Mouse (Mus musculus) midbrain, embryonic 12.5 days (tissue): ENCODE data around the gene Tspan7. TPM values are rescaled to one million over a fixed set of nuclear protein-coding genes. Genes with fewer than 3 reads are reported as not detected.

Source experiments
- ATAC-seq: fragments of 200-750 bp; cut with Nextera tagmentation; 2 replicates; pipeline ENCODE4 v1.8.0; 2017; ENCODE audit warnings: low read depth, moderate TSS enrichment, moderate library complexity; ENCODE audit not compliant: low FRiP score
- H3K27ac ChIP-seq: fragments of 300-500 bp; sonication (generic); replicated peaks from 2 replicates; pipeline ENCODE4 v1.5.1; 2016; ENCODE audit warnings: mild to moderate bottlenecking
- H3K27me3 ChIP-seq: fragments of 300-500 bp; sonication (generic); 2 replicates; pipeline ENCODE4 v1.6.1; 2016; ENCODE audit warnings: mild to moderate bottlenecking
- H3K36me3 ChIP-seq: fragments of 300-500 bp; sonication (generic); 2 replicates; pipeline ENCODE4 v1.6.1; 2016
- H3K4me1 ChIP-seq: fragments of 300-500 bp; sonication (generic); 2 replicates; pipeline ENCODE4 v1.6.1; 2016
- H3K4me2 ChIP-seq: fragments of 300-500 bp; sonication (generic); replicated peaks from 2 replicates; pipeline ENCODE4 v1.6.1; 2016; ENCODE audit warnings: mild to moderate bottlenecking, moderate library complexity
- H3K4me3 ChIP-seq: fragments of 300-500 bp; sonication (generic); 2 replicates; pipeline ENCODE4 v1.5.1; 2016; ENCODE audit warnings: mild to moderate bottlenecking
- H3K9ac ChIP-seq: fragments of 300-500 bp; sonication (generic); replicated peaks from 2 replicates; pipeline ENCODE4 v1.6.1; 2016; ENCODE audit warnings: mild to moderate bottlenecking, moderate library complexity
- H3K9me3 ChIP-seq: fragments of 300-500 bp; sonication (generic); 2 replicates; pipeline ENCODE4 v1.6.1; 2016; ENCODE audit warnings: mild to moderate bottlenecking
- WGBS: fragments of 180-500 bp; shearing (Covaris S2); methylation state at CpG from one replicate; pipeline ENCODE4 v1.1.7; 2016; 5-methylcytosine and 5-hydroxymethylcytosine counted together
- polyA plus RNA-seq: library from polyadenylated mRNA; unstranded; fragments of >200 nt; fragmentation: Nextera tagmentation; extraction: Ambion mirVana; gene quantifications from 2 replicates; pipeline ENCODE4 v1.2.1, GENCODE M21; 2016

Tspan7 gene
- polyA plus RNA-seq, 1 experiment from 2014 or later: 76.7 TPM

DNA sequence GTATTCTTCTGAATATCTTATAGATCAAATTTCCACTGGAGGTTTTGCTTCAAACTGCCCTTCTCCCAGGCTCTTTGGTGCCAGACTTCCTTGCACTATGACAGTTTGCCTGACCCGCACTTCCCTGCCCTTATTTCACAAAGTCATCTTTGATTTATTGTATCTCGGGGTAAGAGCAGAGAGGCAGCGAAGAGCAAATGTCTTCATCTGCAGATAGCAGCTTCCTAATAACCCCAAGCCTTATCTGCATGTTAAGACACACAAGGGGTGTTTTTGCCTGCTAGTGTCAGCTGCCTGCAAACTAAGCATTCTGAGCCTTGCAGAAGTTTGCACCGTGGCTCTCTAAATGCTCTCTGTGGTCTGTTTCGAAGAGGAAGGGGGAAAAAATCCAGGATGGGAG is 29.5 kb downstream of the Tspan7 start:
- H3K9me3 ChIP-seq: no peaks in the 10 kb centered on the region
- 60% methylated on average over 5 of the region's 5 CpGs for WGBS
- no peak for ATAC-seq
- no peaks in the 10 kb centered on the region for H3K36me3 ChIP-seq
- no peaks in the 10 kb centered on the region; the same call in 1 of the 2 replicates for H3K4me1 ChIP-seq
- H3K9ac ChIP-seq: no peak overlapping the region
- no peak overlapping the region for H3K27ac ChIP-seq
- H3K27me3 ChIP-seq: no peaks in the 10 kb centered on the region
- no peak overlapping the region for H3K4me3 ChIP-seq
- H3K4me2 ChIP-seq: no peak overlapping the region

DNA sequence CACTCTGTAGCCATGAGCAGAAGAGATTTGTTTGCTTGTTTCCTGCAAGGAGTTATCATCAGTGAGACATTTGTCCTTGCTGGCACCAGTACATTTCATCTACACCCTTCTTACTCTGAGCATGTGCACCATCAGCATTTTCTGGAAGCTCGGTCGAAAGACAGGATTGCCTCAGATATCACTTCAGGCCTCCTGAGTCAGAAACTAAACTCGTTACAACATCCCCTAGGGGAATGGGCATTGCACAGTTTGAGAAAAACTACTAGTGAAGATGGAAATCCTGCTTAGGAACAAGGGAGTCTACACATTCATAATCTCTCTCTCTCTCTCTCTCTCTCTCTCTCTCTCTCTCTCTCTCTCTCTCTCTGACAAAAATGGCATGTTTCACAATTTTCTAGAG is 30.0 kb downstream of the Tspan7 start:
- WGBS: 51% methylated on average over 3 of the region's 3 CpGs
- no peak overlapping the region for H3K27ac ChIP-seq
- H3K9me3 ChIP-seq: no peaks in the 10 kb centered on the region
- H3K4me3 ChIP-seq: no peak overlapping the region
- H3K36me3 ChIP-seq: no peaks in the 10 kb centered on the region
- no peak overlapping the region for H3K4me2 ChIP-seq
- H3K27me3 ChIP-seq: no peaks in the 10 kb centered on the region
- no peak for ATAC-seq
- H3K4me1 ChIP-seq: no peaks in the 10 kb centered on the region; the same call in 1 of the 2 replicates
- H3K9ac ChIP-seq: no peak overlapping the region

DNA sequence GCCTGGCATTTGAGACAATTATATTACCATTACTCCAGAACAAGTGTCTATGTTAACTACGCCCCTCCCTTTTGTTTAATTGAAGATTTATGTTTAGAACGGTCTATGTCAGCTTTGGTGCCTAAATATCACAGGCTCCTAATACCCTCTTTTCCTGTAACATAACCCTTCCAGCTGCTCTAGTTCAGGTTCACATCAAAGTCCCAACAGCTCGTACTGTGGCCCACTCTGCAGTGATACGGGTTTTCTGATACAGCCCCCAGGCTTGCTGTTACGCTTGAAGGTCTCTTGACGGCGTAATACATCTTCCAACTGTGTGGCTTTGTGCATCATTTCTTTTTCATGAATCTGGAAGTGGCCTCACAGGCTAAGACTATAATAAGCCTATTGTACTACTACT is 31.5 kb downstream of the Tspan7 start:
- Histone ChIP-seq H3K4me3 (no peak overlapping the region), H3K36me3 (no peaks in the 10 kb centered on the region), H3K9ac (no peak overlapping the region), H3K27ac (no peak overlapping the region), H3K4me2 (no peak overlapping the region), H3K9me3 (no peaks in the 10 kb centered on the region), H3K27me3 (no peaks in the 10 kb centered on the region), H3K4me1 (no peaks in the 10 kb centered on the region; the same call in 1 of the 2 replicates)
- no peak for ATAC-seq
- WGBS: 81% methylated on average over 7 of the region's 7 CpGs

DNA sequence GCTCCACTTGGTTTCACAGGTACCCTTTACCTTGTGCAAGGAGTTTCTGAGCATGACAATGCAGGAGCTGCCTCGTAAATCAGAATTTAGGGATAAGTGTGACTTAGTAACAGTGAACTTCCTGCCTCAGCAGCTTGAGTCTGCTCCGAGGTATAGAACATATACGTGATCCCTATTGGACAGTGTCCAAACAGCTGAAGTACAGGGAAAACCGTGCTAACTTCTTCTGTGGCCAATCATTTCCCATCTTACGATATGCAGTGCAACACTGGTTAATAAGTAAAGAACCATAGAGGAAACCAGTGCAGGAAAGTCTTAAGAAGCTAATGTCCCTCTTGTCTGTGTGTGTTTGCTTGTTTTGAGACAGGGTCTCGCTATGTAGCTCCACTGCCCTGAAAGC is 32.0 kb downstream of the Tspan7 start:
- no peak for ATAC-seq
- H3K4me1 ChIP-seq: no peaks in the 10 kb centered on the region; the same call in 1 of the 2 replicates
- no peaks in the 10 kb centered on the region for H3K36me3 ChIP-seq
- no peaks in the 10 kb centered on the region for H3K27me3 ChIP-seq
- H3K4me3 ChIP-seq: no peak overlapping the region
- no peaks in the 10 kb centered on the region for H3K9me3 ChIP-seq
- no peak overlapping the region for H3K27ac ChIP-seq
- no peak overlapping the region for H3K4me2 ChIP-seq
- WGBS: 82% methylated on average over 6 of the region's 6 CpGs
- H3K9ac ChIP-seq: no peak overlapping the region

DNA sequence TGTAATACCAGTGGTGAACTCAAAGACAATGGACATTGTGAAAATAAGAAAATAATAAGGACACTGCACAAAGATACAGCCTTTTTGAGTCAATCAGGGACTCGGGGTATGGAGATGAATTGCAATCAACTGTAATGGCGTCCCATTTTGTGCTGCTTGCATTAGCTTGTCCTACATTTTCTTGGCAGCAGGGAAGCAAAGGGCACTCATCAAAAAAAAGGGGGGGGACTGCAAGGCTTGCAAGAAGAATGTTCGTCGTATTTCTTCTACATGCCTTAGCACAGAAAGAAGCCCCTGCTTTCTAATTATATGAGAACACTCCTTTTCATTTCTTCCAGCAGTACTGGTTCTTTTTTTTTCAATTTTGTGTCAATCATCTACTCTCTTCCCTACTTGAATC is 32.8 kb downstream of the Tspan7 start:
- Histone ChIP-seq H3K36me3 (no peaks in the 10 kb centered on the region), H3K27me3 (no peaks in the 10 kb centered on the region), H3K4me1 (no peaks in the 10 kb centered on the region; the same call in 1 of the 2 replicates), H3K9ac (no peak overlapping the region), H3K27ac (no peak overlapping the region), H3K4me2 (no peak overlapping the region), H3K9me3 (no peaks in the 10 kb centered on the region), H3K4me3 (no peak overlapping the region)
- WGBS: 70% methylated on average over 4 of the region's 4 CpGs
- no peak for ATAC-seq

DNA sequence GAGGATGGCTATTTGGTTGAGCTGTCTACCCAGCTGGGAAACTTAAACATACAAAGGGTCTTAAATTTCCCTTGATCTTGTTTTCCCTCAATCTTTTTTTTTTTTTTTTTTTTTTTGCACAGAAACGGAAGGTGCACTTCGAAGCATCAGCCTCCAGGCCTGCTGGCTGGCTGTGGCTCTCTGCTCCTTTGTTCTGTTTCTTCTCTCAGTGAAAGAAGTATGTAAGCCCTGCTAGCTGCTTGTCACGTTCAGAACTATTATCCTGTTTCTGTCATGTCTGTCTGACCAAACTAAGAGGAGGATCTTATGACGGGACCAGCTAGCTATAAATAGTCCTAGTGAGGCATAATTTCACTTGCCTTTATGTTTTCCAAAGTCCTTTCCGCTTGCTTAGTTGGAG is 33.6 kb downstream of the Tspan7 start:
- Histone ChIP-seq H3K9me3 (no peaks in the 10 kb centered on the region), H3K27me3 (no peaks in the 10 kb centered on the region), H3K4me2 (no peak overlapping the region), H3K4me3 (no peak overlapping the region), H3K27ac (no peak overlapping the region), H3K9ac (no peak overlapping the region), H3K36me3 (no peaks in the 10 kb centered on the region), H3K4me1 (no peaks in the 10 kb centered on the region; the same call in 1 of the 2 replicates)
- no peak for ATAC-seq
- 48% methylated on average over 5 of the region's 5 CpGs for WGBS

DNA sequence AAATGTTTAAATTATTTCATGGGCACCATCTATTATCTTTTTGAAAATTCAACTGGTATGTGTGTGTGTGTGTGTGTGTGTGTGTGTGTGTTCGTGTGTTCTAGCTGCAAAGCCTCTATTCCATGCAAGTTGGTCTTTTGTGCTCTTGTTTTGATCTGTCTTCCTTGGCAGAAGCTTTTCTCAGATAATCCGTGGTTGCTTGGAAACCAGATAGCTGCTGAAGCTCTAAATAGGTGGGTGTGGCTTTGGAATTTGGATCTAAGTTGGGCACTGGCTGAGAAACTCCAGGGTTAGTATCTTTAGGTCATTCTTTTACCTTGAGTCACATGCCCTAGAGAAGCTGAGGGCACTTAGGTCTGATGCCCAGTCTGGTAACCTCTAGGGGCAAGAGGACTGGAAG is 50.5 kb downstream of the Tspan7 start:
- WGBS: 12% methylated on average over 2 of the region's 2 CpGs
- Histone ChIP-seq H3K4me2 (no peak overlapping the region), H3K9ac (no peak overlapping the region), H3K36me3 (no peaks in the 10 kb centered on the region), H3K4me3 (no peak overlapping the region), H3K27me3 (no peaks in the 10 kb centered on the region), H3K27ac (no peak overlapping the region), H3K9me3 (no peaks in the 10 kb centered on the region), H3K4me1 (peaks cover 5% of the 10 kb centered on the region; the same call in 1 of the 2 replicates)
- ATAC-seq: peak; percentile 52; the same call in 1 of the 2 replicates

DNA sequence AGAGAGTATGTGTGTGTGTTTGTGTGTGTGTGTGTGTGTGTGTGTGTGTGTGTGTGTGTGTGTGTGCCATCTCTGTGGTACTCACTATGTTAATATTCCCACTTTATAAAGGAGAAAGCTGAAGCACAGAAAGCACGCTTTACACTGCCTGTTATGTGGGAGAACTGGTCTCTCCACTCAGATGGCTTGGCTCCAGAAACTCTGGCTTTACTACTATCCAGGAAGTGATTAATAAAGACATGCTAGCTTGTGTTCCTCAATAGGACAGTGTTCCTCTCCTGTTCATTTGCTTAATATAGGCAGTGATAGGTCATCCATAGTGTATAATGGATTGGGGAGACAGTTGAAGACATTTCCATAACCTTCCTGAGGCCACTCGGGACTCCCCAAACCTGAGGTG is 54.1 kb downstream of the Tspan7 start:
- no peak overlapping the region for H3K9ac ChIP-seq
- no peak for ATAC-seq
- peaks cover 5% of the 10 kb centered on the region; the same call in 1 of the 2 replicates for H3K4me1 ChIP-seq
- 78% methylated on average over 2 of the region's 2 CpGs for WGBS
- H3K9me3 ChIP-seq: no peaks in the 10 kb centered on the region
- no peaks in the 10 kb centered on the region for H3K27me3 ChIP-seq
- H3K4me3 ChIP-seq: no peak overlapping the region
- no peaks in the 10 kb centered on the region for H3K36me3 ChIP-seq
- no peak overlapping the region for H3K4me2 ChIP-seq
- H3K27ac ChIP-seq: no peak overlapping the region

DNA sequence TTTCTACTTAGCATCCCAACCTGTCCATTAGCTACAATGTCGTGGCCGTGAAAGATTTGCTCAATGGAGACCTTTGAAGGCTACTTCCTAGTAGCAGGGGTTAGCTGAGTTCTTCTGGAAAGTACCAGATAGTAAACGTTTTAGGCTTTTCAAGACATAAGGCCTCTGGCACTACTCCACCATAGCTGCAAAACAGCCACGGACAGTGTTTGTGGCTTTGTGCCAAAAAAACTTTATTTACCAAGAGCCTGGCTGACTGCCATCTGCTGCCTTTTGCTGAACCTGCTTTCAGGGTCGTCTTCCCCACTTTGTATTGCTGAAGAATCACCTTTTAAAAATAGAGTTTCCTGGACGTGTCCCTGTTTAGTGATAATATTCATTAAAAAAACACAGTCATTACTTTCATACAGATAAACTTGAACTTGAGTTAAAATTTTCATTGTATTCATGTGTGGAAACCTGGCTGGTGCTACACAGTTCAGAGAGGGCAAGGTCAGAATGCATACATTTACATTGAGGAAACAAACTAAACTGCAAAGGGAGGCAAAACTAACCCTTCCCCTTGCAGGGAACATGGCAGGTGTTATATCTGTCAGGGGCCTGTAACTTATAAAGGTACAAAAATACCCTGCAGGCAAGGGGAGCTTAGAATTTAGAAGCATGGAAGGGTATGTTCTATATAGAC is 54.7 kb downstream of the Tspan7 start:
- Histone ChIP-seq H3K4me1 (peaks cover 5% of the 10 kb centered on the region; the same call in 1 of the 2 replicates), H3K4me2 (no peak overlapping the region), H3K27me3 (no peaks in the 10 kb centered on the region), H3K27ac (no peak overlapping the region), H3K9me3 (no peaks in the 10 kb centered on the region), H3K4me3 (no peak overlapping the region), H3K36me3 (no peaks in the 10 kb centered on the region), H3K9ac (no peak overlapping the region)
- WGBS: 64% methylated on average over 6 of the region's 6 CpGs
- no peak for ATAC-seq

DNA sequence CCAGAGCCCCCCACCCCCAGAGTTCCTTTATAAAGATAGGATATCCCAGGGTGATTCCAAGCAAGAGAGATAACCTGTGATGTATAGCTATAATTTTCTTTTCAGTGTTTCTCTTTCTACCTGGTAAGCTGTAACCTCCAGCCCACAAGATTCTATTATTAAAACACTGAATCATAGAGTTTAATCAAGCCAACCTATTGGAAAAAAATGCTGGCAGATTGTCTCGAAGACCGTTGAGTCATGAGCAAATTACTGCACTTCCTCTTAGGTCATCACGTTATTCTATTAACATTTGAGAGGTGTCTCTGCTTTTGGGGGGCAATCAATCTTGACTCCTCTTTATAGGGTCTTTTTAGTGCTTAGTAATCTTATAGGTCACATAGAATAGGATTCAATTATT is 61.9 kb downstream of the Tspan7 start:
- no peaks in the 10 kb centered on the region for H3K9me3 ChIP-seq
- no peak overlapping the region for H3K4me3 ChIP-seq
- no peaks in the 10 kb centered on the region for H3K36me3 ChIP-seq
- WGBS: 86% methylated on average over 3 of the region's 3 CpGs
- no peak overlapping the region for H3K4me2 ChIP-seq
- H3K27me3 ChIP-seq: no peaks in the 10 kb centered on the region
- no peak overlapping the region for H3K27ac ChIP-seq
- H3K9ac ChIP-seq: no peak overlapping the region
- no peak for ATAC-seq
- H3K4me1 ChIP-seq: no peaks in the 10 kb centered on the region

DNA sequence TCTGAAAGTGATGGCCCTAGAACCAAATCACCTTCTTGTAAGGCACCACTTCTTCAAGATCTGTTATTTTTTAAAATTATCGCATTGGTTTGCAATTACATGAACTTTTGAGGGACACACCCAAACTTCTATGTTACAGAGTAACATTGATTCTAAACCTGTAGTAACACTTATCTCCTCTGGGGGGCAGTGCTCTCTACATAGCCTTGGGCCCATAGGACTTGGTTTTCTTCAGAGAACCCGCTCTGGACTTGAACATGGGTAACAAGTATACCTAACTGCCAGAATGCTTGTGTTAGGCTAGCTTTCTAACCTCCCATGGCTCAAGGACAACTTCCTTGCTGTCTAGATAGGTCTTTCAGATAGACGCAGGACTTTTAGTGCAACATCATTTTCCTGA is 64.8 kb downstream of the Tspan7 start:
- no peak for ATAC-seq

DNA sequence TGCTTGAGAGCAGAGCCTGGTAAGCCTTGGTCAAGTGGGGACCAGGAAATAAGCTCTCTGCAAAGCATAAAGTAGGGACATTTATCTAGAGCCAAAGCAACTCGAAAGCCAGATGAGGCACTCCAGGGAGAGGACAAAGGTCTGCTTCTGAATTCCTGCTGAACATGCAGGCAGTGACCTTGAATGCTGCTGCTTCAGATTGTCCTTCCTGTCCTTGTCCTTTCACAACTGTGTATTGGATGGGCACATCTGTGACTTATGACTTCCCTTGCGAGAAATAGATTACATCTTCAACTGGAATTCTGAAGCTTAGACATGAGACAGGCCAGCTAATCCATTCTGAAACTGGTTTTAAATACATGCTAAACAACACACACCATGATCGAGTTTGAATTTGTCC is 71.9 kb downstream of the Tspan7 start:
- Histone ChIP-seq H3K4me1 (no peaks in the 10 kb centered on the region), H3K9me3 (no peaks in the 10 kb centered on the region), H3K27ac (no peak overlapping the region), H3K4me2 (no peak overlapping the region), H3K36me3 (no peaks in the 10 kb centered on the region), H3K27me3 (no peaks in the 10 kb centered on the region), H3K9ac (no peak overlapping the region), H3K4me3 (no peak overlapping the region)
- WGBS: 75% methylated on average over 3 of the region's 3 CpGs
- ATAC-seq: no peak

More for the DNA sequence above, 64.8 kb downstream of the Tspan7 start:
- H3K4me2 ChIP-seq: no peak overlapping the region
- H3K9ac ChIP-seq: no peak overlapping the region
- H3K9me3 ChIP-seq: no peaks in the 10 kb centered on the region
- H3K27me3 ChIP-seq: no peaks in the 10 kb centered on the region
- H3K36me3 ChIP-seq: no peaks in the 10 kb centered on the region
- no peak overlapping the region for H3K27ac ChIP-seq
- no peak overlapping the region for H3K4me3 ChIP-seq
- H3K4me1 ChIP-seq: no peaks in the 10 kb centered on the region
- WGBS: 78% methylated on average over 3 of the region's 3 CpGs

DNA sequence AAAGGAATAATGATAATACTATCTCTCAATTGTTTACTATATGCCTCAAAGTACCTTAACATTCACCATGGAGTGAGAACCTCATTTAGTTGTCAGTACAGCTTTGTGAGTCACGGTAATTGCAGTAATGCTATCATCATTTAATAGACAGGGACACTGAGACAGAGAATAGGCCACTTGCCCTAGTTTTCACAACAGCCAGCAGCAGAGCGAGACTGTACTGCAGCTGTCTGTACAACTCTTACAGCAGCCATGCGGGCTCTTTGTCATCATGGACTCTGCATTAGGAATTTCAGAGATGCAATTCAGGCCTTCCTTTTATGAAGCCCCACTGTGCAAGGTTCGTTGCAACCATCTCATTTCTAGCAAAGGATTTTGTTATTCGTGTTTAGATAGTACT is 72.6 kb downstream of the Tspan7 start:
- 74% methylated on average over 5 of the region's 5 CpGs for WGBS
- Histone ChIP-seq H3K4me2 (no peak overlapping the region), H3K4me1 (no peaks in the 10 kb centered on the region), H3K9me3 (no peaks in the 10 kb centered on the region), H3K27ac (no peak overlapping the region), H3K27me3 (no peaks in the 10 kb centered on the region), H3K9ac (no peak overlapping the region), H3K4me3 (no peak overlapping the region), H3K36me3 (no peaks in the 10 kb centered on the region)
- ATAC-seq: no peak
